Mouse (Mus musculus): ENCODE data around the gene Haus4.

The Haus4 gene

DNA sequence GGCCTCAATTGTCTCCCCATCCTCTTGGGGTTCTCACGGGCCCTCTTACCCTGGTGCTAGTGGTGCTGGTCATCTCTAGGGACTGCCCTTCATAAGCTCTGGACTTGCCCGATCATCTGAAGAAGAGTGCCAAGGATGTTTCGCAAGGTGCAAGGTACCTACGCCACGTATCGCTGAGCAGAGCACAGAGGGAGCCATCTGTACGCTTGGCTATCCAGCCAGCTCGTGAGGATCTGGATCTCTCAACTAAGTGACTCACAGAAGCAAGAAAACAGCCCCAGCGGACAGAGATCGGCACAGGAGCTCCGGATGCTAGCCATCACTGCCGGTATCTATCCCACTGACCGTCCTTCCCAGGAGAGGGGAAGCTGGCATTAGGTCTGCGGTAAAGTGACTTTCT lies 57.7 kb downstream of the Haus4 start:
- DNase-seq (ENCODE audit: extremely low spot score) = no peak

- DNase-seq (ENCODE audit: extremely low spot score) = peak; percentile 73
These were observed 60.2 kb downstream of the Haus4 start for GRCm38 (mm10) chr14:54494234-54494633.

DNA sequence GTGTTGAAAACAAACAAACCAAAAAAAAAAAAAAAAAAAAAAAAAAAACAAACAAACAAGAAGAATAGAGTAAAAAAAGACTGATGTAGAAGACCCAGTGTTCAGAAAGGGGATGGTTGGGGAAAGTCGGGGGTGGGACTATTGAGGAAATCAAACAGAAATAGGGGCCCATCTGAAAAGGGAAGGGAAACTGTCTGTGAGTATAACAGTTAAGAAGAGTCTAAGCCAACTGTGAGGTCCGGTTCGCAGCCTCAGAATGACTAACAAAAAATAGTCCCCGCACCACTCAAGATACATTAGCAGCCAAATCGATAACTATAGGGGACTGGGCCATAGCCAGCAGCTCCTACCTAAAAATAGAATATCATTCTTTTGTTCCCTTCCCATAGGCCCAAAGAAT lies 61.2 kb downstream of the Haus4 start:
- DNase-seq (ENCODE audit: extremely low spot score) = no peak

DNA sequence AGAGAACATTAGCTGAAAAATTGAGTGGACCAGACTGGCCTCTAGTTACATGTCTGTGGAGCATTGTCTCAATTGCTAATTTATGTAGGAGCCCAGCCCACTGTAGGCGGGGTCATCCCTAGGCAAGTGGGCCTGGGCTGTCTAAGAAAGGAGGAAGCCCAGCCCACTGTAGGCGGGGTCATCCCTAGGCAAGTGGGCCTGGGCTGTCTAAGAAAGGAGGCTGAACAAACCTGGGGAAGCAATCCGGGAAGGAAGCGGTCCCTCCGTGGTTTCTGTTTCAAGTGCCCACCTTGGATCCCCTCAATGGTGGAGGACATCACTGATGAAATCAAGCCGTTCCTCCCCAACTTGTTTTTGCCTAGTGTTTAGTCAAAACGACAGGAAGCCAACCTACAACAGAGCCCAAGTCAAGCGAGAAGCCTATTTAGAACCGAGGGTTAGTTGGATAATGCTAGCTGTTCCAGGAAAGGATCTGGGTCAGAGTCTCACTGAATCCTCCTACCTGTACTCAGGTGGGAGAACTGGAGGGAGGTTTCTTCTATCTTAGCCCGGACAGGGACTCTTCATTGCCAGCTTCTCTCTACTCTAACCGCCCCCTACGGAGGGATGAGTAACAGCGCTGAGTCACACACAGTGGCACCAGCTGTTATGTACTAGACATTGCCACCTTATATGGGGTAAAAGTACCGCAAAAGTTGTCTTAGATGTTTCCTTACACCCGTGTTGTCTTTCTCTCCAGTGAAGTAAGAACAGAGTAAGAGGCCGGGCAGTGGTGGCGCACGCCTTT lies 61.9 kb downstream of the Haus4 start:
- DNase-seq (ENCODE audit: extremely low spot score) = no peak
